Mouse (Mus musculus): ENCODE measurements around the gene Scoc. TPM values are rescaled to one million over a fixed set of nuclear protein-coding genes. Genes with fewer than 3 reads are reported as not detected.

Gene Scoc
- total RNA-seq, 2 experiments from 2014 or later, result 52.2 to 55.3 TPM

DNA sequence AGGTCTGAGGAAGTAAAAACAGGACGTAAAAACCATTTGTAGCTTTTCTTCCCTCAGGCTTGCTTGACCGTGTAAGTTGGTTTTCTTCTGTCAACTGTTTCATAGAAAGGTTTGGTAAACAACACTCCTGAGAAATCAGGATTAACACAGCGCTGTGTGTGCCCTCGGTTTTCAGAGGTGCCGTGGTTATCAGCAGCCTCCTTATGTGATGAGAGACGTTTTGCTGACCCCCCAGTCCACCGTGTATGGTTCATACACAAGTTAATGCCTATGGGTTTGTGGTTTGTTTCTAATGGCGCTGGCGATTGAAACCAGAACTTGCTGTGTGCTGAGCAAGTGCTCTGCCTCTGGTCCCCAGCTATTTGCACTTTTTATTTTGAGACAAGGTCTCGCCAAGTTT lies 52.6 kb downstream of the Scoc start:
- DNase-seq (ENCODE audit: low spot score), result no peak

GRCm38 (mm10) chr8:83397726-83398125 lies 60.5 kb downstream of the Scoc start:
- no peak for DNase-seq (ENCODE audit: low spot score)

GRCm38 (mm10) chr8:83396680-83397079 lies 61.5 kb downstream of the Scoc start:
- no peak for DNase-seq (ENCODE audit: low spot score)

DNA sequence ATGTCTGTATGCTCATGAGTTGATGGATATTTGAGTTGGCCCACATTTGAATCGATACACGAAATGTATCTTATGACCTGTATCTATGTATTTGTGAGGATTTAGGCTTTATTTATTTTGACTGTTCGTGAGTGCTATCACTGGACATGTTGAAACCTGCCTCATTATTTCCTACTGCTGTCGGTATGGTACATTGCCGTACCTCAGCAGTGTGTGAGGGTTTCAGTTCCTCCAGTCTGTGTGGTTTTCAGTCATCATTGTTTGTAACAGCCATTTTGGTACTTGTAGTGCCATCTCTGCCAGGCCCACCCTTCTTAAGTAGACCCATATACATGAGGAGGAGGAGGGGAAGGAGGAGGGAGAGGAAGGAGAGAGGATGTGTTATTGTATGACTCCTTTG lies 63.9 kb downstream of the Scoc start:
- no peak for DNase-seq (ENCODE audit: low spot score)

GRCm38 (mm10) chr8:83392521-83392920 lies 65.7 kb downstream of the Scoc start:
- no peak for DNase-seq (ENCODE audit: low spot score)

GRCm38 (mm10) chr8:83390006-83390701 lies 68.0 kb downstream of the Scoc start:
- DNase-seq (ENCODE audit: low spot score), result no peak

GRCm38 (mm10) chr8:83389316-83390005 lies 68.7 kb downstream of the Scoc start, which contains the start of gene Clgn:
Clgn (plus strand) TSS chr8:83389867.
- no peak for DNase-seq (ENCODE audit: low spot score)

- no peak for DNase-seq (ENCODE audit: low spot score)
These were observed 75.3 kb downstream of the Scoc start for GRCm38 (mm10) chr8:83382850-83383249.

GRCm38 (mm10) chr8:83381016-83381415 lies 77.2 kb downstream of the Scoc start:
- no peak for DNase-seq (ENCODE audit: low spot score)

- DNase-seq (ENCODE audit: low spot score), result no peak
These were observed 78.0 kb downstream of the Scoc start for GRCm38 (mm10) chr8:83380141-83380540.

Other genes with a start within 250 kb of the Scoc start
- gene Ucp1, start 168.0 kb downstream of the Scoc start, total RNA-seq (2021), result not detected
- 1 to 10 TPM; 5.2 to 6.9 TPM for gene Elmod2, start 125.9 kb downstream of the Scoc start, total RNA-seq (2021)
- gene Mgat4d, start 109.9 kb downstream of the Scoc start, total RNA-seq (2021), result not detected
- not detected for gene Clgn, start 68.5 kb downstream of the Scoc start, total RNA-seq (2021)
- not detected for gene Olfr370, start 77.4 kb upstream of the Scoc start, total RNA-seq (2021)
- 100 to 1,000 TPM; 308 to 352 TPM for gene Ndufb7, start 108.3 kb upstream of the Scoc start, total RNA-seq (2021)
- 100 to 1,000 TPM; 512 to 541 TPM for gene Tecr, start 149.6 kb upstream of the Scoc start, total RNA-seq (2021)
- gene Dnajb1, start 149.8 kb upstream of the Scoc start, total RNA-seq (2021), result 10 to 100 TPM in 1 of 2 experiments, 1 to 10 TPM in 1; 5.9 to 16.7 TPM
- 10 to 100 TPM; 16.6 to 16.9 TPM for gene Gipc1, start 194.3 kb upstream of the Scoc start, total RNA-seq (2021)
- under 1 TPM in 1 of 2 experiments, not detected in 1; 0.09 TPM for gene Ptger1, start 208.3 kb upstream of the Scoc start, total RNA-seq (2021)
- 10 to 100 TPM; 23.0 to 24.3 TPM for gene Pkn1, start 240.8 kb upstream of the Scoc start, total RNA-seq (2021)

Data from gastrocnemius, adult 18-20 months (tissue).